Mouse (Mus musculus): ENCODE data around the gene St6galnac3. TPM values are rescaled to one million over a fixed set of nuclear protein-coding genes. Genes with fewer than 3 reads are reported as not detected.

The St6galnac3 gene
- total RNA-seq, 2 experiments from 2014 or later = 9.9 to 12.6 TPM

DNA sequence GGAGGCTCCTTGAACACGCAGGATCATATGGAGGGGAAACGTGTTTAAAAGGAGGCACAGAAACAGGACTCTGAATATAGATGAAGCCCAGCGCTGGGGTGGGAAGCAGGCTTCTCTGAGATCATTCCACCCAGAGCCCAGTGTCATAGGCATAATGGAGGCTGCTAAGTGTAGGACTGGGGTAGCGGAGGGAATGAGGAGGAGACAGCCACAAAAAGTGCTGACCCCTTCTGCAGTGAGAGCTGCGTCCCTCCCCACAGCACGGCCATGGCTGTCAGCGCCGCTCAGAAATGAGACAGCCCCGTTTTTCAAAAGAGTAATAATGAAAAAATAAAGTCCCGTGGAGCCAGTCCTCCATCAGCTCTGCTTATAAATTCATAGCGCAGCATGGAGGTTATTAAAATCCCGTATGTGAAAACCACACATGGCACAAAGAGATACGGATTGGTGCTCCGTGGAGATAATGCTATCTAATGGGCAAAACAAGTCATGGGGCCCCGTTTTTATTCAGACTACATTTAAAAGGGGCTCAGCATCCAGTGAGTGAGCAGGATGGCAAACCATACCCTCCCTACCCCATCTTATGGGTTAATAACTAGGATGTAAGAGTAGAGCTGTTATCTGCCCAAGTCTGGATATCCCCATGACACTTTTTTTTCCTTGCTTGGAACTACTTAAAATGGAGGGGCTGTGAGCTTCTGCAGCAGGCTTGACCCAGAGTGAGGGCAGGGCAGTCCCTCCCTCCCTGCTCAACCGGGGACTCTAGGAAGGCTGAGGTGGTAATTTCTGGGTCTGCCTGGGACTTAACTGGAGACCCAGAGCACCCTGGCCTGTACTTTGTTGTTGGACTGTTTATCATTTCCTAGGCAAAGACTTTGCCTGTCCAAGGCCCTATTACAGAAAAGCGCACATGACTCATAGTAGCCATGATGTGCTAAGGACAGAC lies 288.6 kb downstream of the St6galnac3 start:
- DNase-seq = no peak
- intact Hi-C loops (cut with DNase I) = no loop called here

GRCm38 (mm10) chr3:153433010-153433409 lies 292.0 kb downstream of the St6galnac3 start:
- intact Hi-C loops (cut with DNase I) = no loop called here

GRCm38 (mm10) chr3:153432053-153432816 lies 292.7 kb downstream of the St6galnac3 start:
- no peak for DNase-seq
- intact Hi-C loops (cut with DNase I) = no loop called here

More at GRCm38 (mm10) chr3:153433010-153433409, 292.0 kb downstream of the St6galnac3 start:
- DNase-seq = no peak

DNA sequence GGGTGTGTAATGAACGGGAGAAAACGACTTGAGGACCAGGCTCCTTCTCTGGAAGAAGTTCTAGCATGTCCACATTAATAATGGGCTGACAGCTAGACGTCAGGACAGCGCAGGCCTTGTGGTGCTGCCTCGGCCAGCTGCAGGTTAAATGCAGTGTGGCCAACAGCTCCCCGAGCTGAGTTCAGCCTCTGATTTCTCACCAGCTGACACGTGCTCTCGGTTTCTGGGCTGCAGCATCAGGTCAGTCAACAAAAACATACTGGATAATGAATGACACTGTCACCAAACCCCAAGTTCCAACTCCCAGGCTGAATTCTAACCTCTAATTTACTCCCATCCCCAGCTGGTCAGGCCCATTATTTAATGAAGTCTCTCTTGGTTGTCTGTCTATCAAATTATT lies 295.1 kb downstream of the St6galnac3 start:
- intact Hi-C loops (cut with DNase I) = no loop called here
- no peak for DNase-seq

- no peak for DNase-seq
- intact Hi-C loops (cut with DNase I) = no loop called here
These were observed 303.1 kb downstream of the St6galnac3 start for GRCm38 (mm10) chr3:153421918-153422290.

GRCm38 (mm10) chr3:153421060-153421917 lies 303.7 kb downstream of the St6galnac3 start:
- intact Hi-C loops (cut with DNase I) = no loop called here
- DNase-seq = no peak

DNA sequence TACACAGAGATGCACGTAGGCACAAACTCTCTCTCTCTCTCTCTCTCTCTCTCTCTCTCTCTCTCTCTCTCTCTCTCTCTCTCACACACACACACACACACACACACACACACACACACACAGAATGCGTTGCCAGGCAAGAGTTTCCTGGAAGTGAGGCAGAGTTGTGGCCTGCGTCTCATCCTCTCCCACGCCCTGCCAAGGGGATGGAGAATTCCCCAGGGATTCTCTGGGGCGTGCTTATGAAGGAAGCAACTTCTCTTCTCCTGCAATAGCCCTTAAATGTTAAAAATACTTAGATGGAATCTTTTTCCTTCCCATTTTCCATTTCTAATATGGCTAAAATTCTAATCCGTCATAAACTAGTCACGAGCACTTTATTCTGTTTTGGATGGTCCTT lies 305.6 kb downstream of the St6galnac3 start:
- DNase-seq = peak; percentile 12 to 29
- intact Hi-C loops (cut with DNase I) = no loop called here

GRCm38 (mm10) chr3:153417001-153417400 lies 308.0 kb downstream of the St6galnac3 start:
- no peak for DNase-seq
- intact Hi-C loops (cut with DNase I) = no loop called here

GRCm38 (mm10) chr3:153416383-153416782 lies 308.6 kb downstream of the St6galnac3 start:
- intact Hi-C loops (cut with DNase I) = no loop called here
- DNase-seq = no peak

GRCm38 (mm10) chr3:153414132-153414531 lies 310.8 kb downstream of the St6galnac3 start:
- intact Hi-C loops (cut with DNase I) = no loop called here
- no peak for DNase-seq

DNA sequence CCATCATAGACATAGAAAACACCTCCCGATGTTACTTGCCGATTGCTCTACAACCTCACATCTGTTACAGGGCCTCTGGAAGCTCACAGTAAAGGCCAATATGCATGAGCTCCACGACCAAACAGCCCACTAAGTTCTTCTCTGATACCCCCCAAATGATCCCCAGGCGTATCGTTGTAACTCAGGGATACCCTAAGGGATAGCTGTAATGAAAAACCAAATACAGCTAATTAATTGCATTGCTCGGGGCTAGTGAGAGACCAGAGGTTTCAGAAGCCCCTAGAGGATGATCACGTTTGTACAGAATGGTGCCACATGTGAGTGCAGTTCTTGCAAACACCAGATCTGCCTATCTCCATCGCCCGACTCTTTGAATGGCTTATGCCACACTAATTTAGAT lies 315.7 kb downstream of the St6galnac3 start:
- intact Hi-C loops (cut with DNase I) = no loop called here
- DNase-seq = no peak

DNA sequence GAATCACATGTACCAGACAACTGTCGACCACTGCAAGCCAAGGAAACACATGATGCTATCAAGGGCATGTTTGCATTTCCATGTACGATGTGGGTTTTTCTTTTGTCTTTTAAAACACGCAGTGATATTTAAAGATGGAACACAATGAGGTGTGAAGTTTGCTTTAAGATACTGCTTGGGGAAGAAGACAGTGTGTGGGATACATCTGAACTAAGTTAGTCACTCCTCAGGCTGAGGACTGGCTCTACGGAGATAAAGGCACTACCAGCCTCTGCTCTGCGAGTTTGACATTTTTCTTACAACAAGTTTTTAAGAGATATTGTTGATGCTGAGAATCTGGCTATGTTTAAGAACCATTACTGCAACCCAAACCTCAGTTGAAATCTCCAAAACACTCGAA lies 316.6 kb downstream of the St6galnac3 start:
- intact Hi-C loops (cut with DNase I) = no loop called here
- DNase-seq = no peak

GRCm38 (mm10) chr3:153407698-153408097 lies 317.3 kb downstream of the St6galnac3 start:
- DNase-seq = no peak
- intact Hi-C loops (cut with DNase I) = no loop called here

DNA sequence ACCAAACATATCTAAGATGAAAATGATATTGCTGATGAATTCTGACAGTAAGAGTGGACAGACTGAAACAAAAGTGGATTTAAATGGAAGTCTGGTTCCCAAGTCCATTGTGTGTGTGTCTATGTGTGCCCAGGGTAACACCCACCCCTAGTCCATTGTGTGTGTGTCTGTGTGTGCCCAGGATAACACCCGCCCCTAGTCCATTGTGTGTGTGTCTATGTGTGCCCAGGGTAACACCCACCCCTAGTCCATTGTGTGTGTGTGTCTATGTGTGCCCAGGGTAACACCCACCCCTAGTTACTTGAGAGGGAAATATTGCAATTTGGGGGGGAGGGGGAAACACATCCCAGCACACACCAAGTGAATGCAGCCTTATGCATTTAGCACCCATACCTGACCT lies 318.1 kb downstream of the St6galnac3 start:
- no peak for DNase-seq
- intact Hi-C loops (cut with DNase I) = no loop called here

DNA sequence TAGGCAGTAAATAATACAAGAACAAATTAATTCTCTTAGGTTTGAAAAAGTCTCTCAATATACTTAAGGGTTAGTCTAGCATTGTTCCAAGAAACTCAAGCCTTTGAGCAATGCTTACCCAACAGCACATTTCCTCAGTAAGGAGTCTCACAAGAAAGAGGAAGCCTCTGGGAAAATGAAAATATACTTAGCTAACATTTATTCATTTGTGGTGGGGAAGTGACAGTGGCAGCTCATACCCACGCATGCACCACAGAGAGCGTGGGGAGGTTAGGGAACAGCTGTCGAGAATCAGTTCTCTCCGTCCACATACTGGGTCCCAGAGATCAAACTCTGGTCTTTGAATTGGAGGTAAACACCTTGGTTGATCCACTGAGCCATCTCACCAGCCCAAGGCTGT lies 318.8 kb downstream of the St6galnac3 start:
- intact Hi-C loops (cut with DNase I) = no loop called here
- no peak for DNase-seq

DNA sequence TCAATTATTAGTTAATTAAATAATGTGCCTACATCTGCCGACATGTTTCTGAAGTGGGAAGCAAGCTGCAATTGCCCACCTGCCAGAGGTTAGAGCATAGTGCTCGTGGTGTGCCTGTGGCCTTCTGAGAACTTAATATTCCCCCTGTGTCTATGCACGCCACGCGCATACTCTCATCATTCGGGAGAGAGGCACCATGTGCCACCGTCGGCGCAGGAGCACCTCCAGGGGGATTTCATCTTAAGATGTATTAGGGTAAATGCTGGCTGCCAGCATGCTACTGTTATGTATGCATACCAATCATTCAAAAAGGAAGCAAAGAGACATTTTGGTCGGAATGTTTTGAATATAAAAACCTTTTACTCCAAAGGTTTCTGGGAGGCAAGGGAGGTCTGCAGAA lies 319.3 kb downstream of the St6galnac3 start:
- no peak for DNase-seq
- intact Hi-C loops (cut with DNase I) = no loop called here

GRCm38 (mm10) chr3:153400259-153400658 lies 324.7 kb downstream of the St6galnac3 start:
- intact Hi-C loops (cut with DNase I) = no loop called here
- DNase-seq = no peak

- intact Hi-C loops (cut with DNase I) = no loop called here
- no peak for DNase-seq
These were observed 325.4 kb downstream of the St6galnac3 start for GRCm38 (mm10) chr3:153399574-153399973.

GRCm38 (mm10) chr3:153397726-153398125 lies 327.2 kb downstream of the St6galnac3 start:
- no peak for DNase-seq
- intact Hi-C loops (cut with DNase I) = no loop called here

DNA sequence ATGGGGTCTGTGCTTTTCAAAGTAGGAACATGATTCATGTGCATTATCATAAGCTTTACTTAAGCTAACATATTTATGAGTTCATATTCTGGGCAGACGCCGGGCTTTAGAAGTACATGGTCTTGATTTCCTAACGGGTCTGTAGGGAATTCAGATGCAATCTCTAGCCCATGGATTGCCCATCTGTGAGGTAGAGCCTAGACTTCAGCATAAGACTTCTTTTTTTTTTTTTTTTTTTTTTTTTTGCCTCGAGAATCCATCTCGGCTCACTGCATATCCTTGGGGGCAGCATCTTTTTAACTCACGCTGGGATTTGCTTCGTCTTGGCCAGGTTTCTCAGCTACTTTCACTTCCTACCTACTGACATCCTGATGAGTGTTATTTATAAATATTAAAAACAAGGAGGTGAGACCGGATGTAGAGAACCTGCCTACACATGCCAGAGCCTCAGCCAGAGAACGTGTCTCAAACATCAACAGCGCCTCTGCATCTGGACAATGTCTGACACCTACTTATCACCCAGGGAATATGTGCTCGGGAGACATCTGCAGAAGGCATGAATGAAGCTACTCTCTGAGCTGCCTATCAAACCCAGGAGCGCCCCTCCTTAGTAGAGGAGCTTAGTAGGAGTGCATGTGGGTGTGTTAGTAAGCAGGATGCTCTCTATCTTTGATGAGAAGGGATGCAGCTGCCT lies 328.5 kb downstream of the St6galnac3 start:
- no peak for DNase-seq
- intact Hi-C loops (cut with DNase I) = no loop called here

Data from heart, postnatal 14 days (tissue).